ENCODE assay signal across 7 mouse cellular contexts in the genomic region with DNA sequence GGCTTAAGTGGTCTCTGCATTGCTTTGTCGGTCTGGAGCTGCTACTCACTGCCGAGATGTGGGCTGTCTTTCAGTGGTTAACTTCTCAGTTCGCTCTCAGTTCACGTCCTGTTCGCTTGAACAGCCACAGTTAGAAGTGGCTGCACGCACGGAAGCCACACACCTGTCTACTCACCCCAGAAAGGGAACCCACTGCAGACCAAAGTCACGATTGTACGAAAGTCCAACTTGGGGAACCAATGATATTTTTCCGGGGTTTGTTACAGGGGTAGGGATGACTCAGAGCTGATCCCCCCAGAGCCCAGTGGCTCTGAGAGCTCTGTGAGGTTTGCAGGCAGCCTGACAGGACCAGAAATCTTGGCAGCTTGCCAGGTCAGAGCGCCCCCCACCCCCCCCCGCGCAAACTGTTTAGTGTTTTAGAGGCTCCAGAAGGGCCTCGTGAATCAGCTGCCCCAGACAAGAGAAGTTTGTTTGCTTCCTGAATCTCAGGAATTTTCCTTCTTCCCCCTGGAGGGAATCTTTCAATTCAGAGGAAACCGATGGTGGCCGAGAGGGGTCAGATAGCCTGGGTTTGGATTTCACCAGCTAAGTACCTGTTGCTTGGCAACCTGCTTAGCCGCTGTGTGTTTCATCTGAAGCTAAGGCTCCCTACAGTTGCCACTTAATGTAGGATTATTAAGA.
DNase-seq lines count a peak whose midpoint lies in the region; ATAC-seq lines count a peak whose summit lies in the region.

No protein-coding gene starts in this region.

- under 1% methylated on average over 17 of the region's 17 CpGs for WGBS in hindbrain, embryonic 16.5 days

- no peaks in the 10 kb centered on the region for H3K36me3 ChIP-seq in hindbrain, embryonic 16.5 days (ENCODE audit: control insufficient read depth, insufficient read depth, low read length)

- no peaks in the 10 kb centered on the region for H3K27me3 ChIP-seq in hindbrain, embryonic 16.5 days (replicated peaks; ENCODE audit: control insufficient read depth, insufficient read depth, low read length)

- peak overlapping the region; percentile 82 for H3K4me2 ChIP-seq in hindbrain, embryonic 16.5 days (ENCODE audit: low read length)

- peak overlapping the region; percentile 51 for H3K4me3 ChIP-seq in hindbrain, embryonic 16.5 days (ENCODE audit: low read length)

- H3K4me1 ChIP-seq in hindbrain, embryonic 16.5 days (ENCODE audit: control insufficient read depth, insufficient read depth, low read depth, low read length), result peaks cover 2% of the 10 kb centered on the region; the same call in 1 of the 2 replicates

- DNase-seq in ZHBTc4 (ENCODE audit: low read depth, low spot score), result peak; percentile 90
- peak; percentile 10 for DNase-seq in cerebellum, adult 9-11 months
- peak; percentile 28 to 60 for DNase-seq in frontal cortex, postnatal 10 days (ENCODE audit: low spot score in 2 of 2)
- peak; percentile 17 to 32 for DNase-seq in left cerebral cortex, postnatal 25 days (ENCODE audit: low spot score in 2 of 2)
- DNase-seq in right cerebral cortex, postnatal 14 days, result peak; percentile 70

- intact Hi-C loops in left cerebral cortex, postnatal 25 days (cut with DNase I), result no loop called here

- H3K9ac ChIP-seq in hindbrain, embryonic 16.5 days (ENCODE audit: low read depth, low read length), result peak overlapping the region; percentile 65

- H3K27ac ChIP-seq in hindbrain, embryonic 16.5 days (ENCODE audit: low read depth, low read length), result peak overlapping the region; percentile 72

- ATAC-seq in hindbrain, embryonic 16.5 days, result peak; percentile 92
- peak; percentile 80 for ATAC-seq in megakaryocyte progenitor cell, adult 5-6 weeks (replicated peaks; ENCODE audit: poor library complexity)

- H3K9me3 ChIP-seq in hindbrain, embryonic 16.5 days (ENCODE audit: control insufficient read depth, low read length), result no peaks in the 10 kb centered on the region

Comparison
In these comparisons a context has a peak if more than half of its experiments do, and no peak if none do; other contexts are left out.
1. Peak in every context shown above with its lines: DNase-seq, ATAC-seq, H3K4me3 ChIP-seq and H3K27ac ChIP-seq.
2. DNase-seq: peak in every context shown above with its lines; median percentile 90 in ZHBTc4; 70 in right cerebral cortex, postnatal 14 days; 44 in frontal cortex, postnatal 10 days; 24 in left cerebral cortex, postnatal 25 days; 10 in cerebellum, adult 9-11 months.